27 mouse cellular contexts compared by ENCODE assay signal in genomic region chr16:76160879-76161278, GRCm38 (mm10).
DNase-seq lines count a peak whose midpoint lies in the region; ATAC-seq lines count a peak whose summit lies in the region.
"Had no signal": no experiment of that assay in that cellular context is flagged by ENCODE, and none has a peak within 500 bp of the region (broad histone marks: within the 10 kb centered on the region; RNA-seq: fewer than 3 reads in every experiment).

No protein-coding gene starts in this region.

- no peaks in the 10 kb centered on the region for H3K4me1 ChIP-seq in neural tube, embryonic 11.5 days (ENCODE audit: control insufficient read depth, insufficient read depth, low read length)
- peaks cover 10% of the 10 kb centered on the region for H3K4me1 ChIP-seq in neural tube, embryonic 13.5 days (replicated peaks)
- no peaks in the 10 kb centered on the region for H3K4me1 ChIP-seq in neural tube, embryonic 15.5 days
- H3K4me1 ChIP-seq: embryonic facial prominence, embryonic 10.5 days; embryonic facial prominence, embryonic 12.5 days; forebrain, embryonic 13.5 days; forebrain, embryonic 15.5 days had no signal

- no peaks in the 10 kb centered on the region for H3K36me3 ChIP-seq in neural tube, embryonic 11.5 days (ENCODE audit: control insufficient read depth, insufficient read depth, low read length)
- H3K36me3 ChIP-seq in neural tube, embryonic 13.5 days, result no peaks in the 10 kb centered on the region
- H3K36me3 ChIP-seq in neural tube, embryonic 15.5 days, result no peaks in the 10 kb centered on the region
- H3K36me3 ChIP-seq: embryonic facial prominence, embryonic 10.5 days; embryonic facial prominence, embryonic 12.5 days; forebrain, embryonic 15.5 days; G1E had no signal

- H3K9ac ChIP-seq in neural tube, embryonic 11.5 days (ENCODE audit: low read length), result no peak overlapping the region
- no peak overlapping the region for H3K9ac ChIP-seq in neural tube, embryonic 13.5 days
- H3K9ac ChIP-seq in neural tube, embryonic 15.5 days (replicated peaks), result no peak overlapping the region
- H3K9ac ChIP-seq: embryonic facial prominence, embryonic 12.5 days; forebrain, embryonic 13.5 days; forebrain, embryonic 15.5 days; forebrain, postnatal 0 days had no signal

- 0 out of 2 replicates have a peak, but pooled peaks have one; percentile 37 for ATAC-seq in neural tube, embryonic 11.5 days (ENCODE audit: insufficient read depth, low FRiP score, low TSS enrichment)
- ATAC-seq in neural tube, embryonic 13.5 days (ENCODE audit: low read depth), result peak; percentile 82
- ATAC-seq in neural tube, embryonic 15.5 days (ENCODE audit: low FRiP score), result peak; percentile 41; the same call in 1 of the 2 replicates
- no peak for ATAC-seq in megakaryocyte, adult 5-6 weeks (ENCODE audit: poor library complexity, severe bottlenecking)
- ATAC-seq: activated CD4-positive, CD25-positive, alpha-beta regulatory T cell, adult 4 months; CD4-positive, CD25-positive, alpha-beta regulatory T cell, adult 4 months; forebrain, embryonic 13.5 days; forebrain, embryonic 15.5 days; forebrain, postnatal 0 days; Patski had no signal

- H3K4me2 ChIP-seq in neural tube, embryonic 11.5 days (ENCODE audit: low read depth), result no peak overlapping the region
- H3K4me2 ChIP-seq in neural tube, embryonic 13.5 days, result no peak overlapping the region
- no peak overlapping the region for H3K4me2 ChIP-seq in neural tube, embryonic 15.5 days
- H3K4me2 ChIP-seq: embryonic facial prominence, embryonic 12.5 days; forebrain, embryonic 13.5 days; forebrain, embryonic 15.5 days had no signal

- H3K27ac ChIP-seq in neural tube, embryonic 11.5 days (ENCODE audit: low read depth, low read length), result no peak overlapping the region
- H3K27ac ChIP-seq in neural tube, embryonic 13.5 days (replicated peaks), result no peak overlapping the region
- H3K27ac ChIP-seq in neural tube, embryonic 15.5 days (replicated peaks), result no peak overlapping the region
- H3K27ac ChIP-seq: embryonic facial prominence, embryonic 10.5 days; embryonic facial prominence, embryonic 12.5 days; forebrain, embryonic 13.5 days; forebrain, embryonic 15.5 days had no signal

- no peak overlapping the region for H3K4me3 ChIP-seq in neural tube, embryonic 11.5 days (ENCODE audit: low read depth, low read length)
- no peak overlapping the region for H3K4me3 ChIP-seq in neural tube, embryonic 13.5 days
- no peak overlapping the region for H3K4me3 ChIP-seq in neural tube, embryonic 15.5 days (replicated peaks)
- H3K4me3 ChIP-seq: embryonic facial prominence, embryonic 10.5 days; embryonic facial prominence, embryonic 12.5 days; forebrain, embryonic 13.5 days; forebrain, embryonic 15.5 days had no signal

- peak; percentile 4 for DNase-seq in embryo, embryonic 11 days
- no peak for DNase-seq in embryo, embryonic 10.5 days (ENCODE audit: low spot score)
- DNase-seq in neural tube, embryonic 11.5 days (ENCODE audit: low spot score), result no peak
- DNase-seq in neural tube, embryonic 10.5 days (ENCODE audit: extremely low spot score, low spot score), result no peak
- no peak for DNase-seq in cerebellum, postnatal 4 days (ENCODE audit: low spot score in 2 of 2)
- DNase-seq: adrenal gland, adult 8-10 months; adrenal gland, postnatal 14 days; adrenal gland, postnatal 36 days; B cell, adult 2 months; cerebellum, adult 18-20 months; cerebellum, adult 8-10 months; cerebellum, adult 9-11 months; cerebellum, postnatal 14 days; cerebellum, postnatal 36 days; forebrain, postnatal 0 days had no signal

- no peaks in the 10 kb centered on the region for H3K9me3 ChIP-seq in neural tube, embryonic 11.5 days (ENCODE audit: control insufficient read depth, low read length)
- H3K9me3 ChIP-seq in neural tube, embryonic 13.5 days, result no peaks in the 10 kb centered on the region
- H3K9me3 ChIP-seq in neural tube, embryonic 15.5 days (replicated peaks), result no peaks in the 10 kb centered on the region
- H3K9me3 ChIP-seq: embryonic facial prominence, embryonic 10.5 days; embryonic facial prominence, embryonic 12.5 days; forebrain, embryonic 13.5 days; forebrain, embryonic 15.5 days; G1E had no signal

- no peaks in the 10 kb centered on the region for H3K27me3 ChIP-seq in neural tube, embryonic 11.5 days (ENCODE audit: control insufficient read depth, insufficient read depth, low read length)
- no peaks in the 10 kb centered on the region for H3K27me3 ChIP-seq in neural tube, embryonic 13.5 days
- H3K27me3 ChIP-seq in neural tube, embryonic 15.5 days (replicated peaks), result no peaks in the 10 kb centered on the region
- H3K27me3 ChIP-seq: CH12.LX; embryonic facial prominence, embryonic 12.5 days; forebrain, embryonic 13.5 days; forebrain, embryonic 15.5 days had no signal

- 62% methylated on average over 5 of the region's 5 CpGs for WGBS in neural tube, embryonic 11.5 days
- 30% methylated on average over 5 of the region's 5 CpGs for WGBS in neural tube, embryonic 13.5 days
- 29% methylated on average over 5 of the region's 5 CpGs for WGBS in neural tube, embryonic 15.5 days
